Mouse (Mus musculus) heart, embryonic 15.5 days (tissue): ENCODE results near the gene Gm732. TPM values are rescaled to one million over a fixed set of nuclear protein-coding genes. Genes with fewer than 3 reads are reported as not detected.

Experiments used
- ATAC-seq: fragments of 200-750 bp; cut with Nextera tagmentation; replicated peaks from 2 replicates; pipeline ENCODE4 v1.8.0; 2017; ENCODE audit warnings: low read depth, moderate TSS enrichment; ENCODE audit not compliant: insufficient number of reproducible peaks, insufficient read depth, low FRiP score
- H3K27ac ChIP-seq: fragments of 300-500 bp; sonication (generic); 2 replicates; pipeline ENCODE4 v1.5.1; 2015; ENCODE audit warnings: mild to moderate bottlenecking, inconsistent platforms
- H3K27me3 ChIP-seq: fragments of 300-500 bp; sonication (generic); 2 replicates; pipeline ENCODE4 v1.6.1; 2015; ENCODE audit warnings: inconsistent platforms
- H3K36me3 ChIP-seq: fragments of 300-500 bp; sonication (generic); 2 replicates; pipeline ENCODE4 v1.6.1; 2015; ENCODE audit warnings: mild to moderate bottlenecking, inconsistent platforms
- H3K4me1 ChIP-seq: fragments of 300-500 bp; sonication (generic); replicated peaks from 2 replicates; pipeline ENCODE4 v1.6.1; 2015; ENCODE audit warnings: inconsistent platforms
- H3K4me2 ChIP-seq: fragments of 300-500 bp; sonication (generic); 2 replicates; pipeline ENCODE4 v1.6.1; 2015; ENCODE audit warnings: inconsistent platforms, mild to moderate bottlenecking, moderate library complexity
- H3K4me3 ChIP-seq: fragments of 300-500 bp; sonication (generic); 2 replicates; pipeline ENCODE4 v1.5.1; 2015; ENCODE audit warnings: mild to moderate bottlenecking, inconsistent platforms
- H3K9ac ChIP-seq: fragments of 300-500 bp; sonication (generic); 2 replicates; pipeline ENCODE4 v1.6.1; 2015; ENCODE audit warnings: mild to moderate bottlenecking, inconsistent platforms
- H3K9me3 ChIP-seq: fragments of 300-500 bp; sonication (generic); replicated peaks from 2 replicates; pipeline ENCODE4 v1.6.1; 2016; ENCODE audit warnings: inconsistent platforms
- WGBS: fragments of 180-500 bp; shearing (Covaris S2); methylation state at CpG from one replicate; pipeline ENCODE4 v1.1.7; 2015; ENCODE audit warnings: mixed read lengths; 5-methylcytosine and 5-hydroxymethylcytosine counted together
- polyA plus RNA-seq: library from polyadenylated mRNA; unstranded; fragments of >200 nt; fragmentation: Nextera tagmentation; extraction: Ambion mirVana; gene quantifications from 2 replicates; pipeline ENCODE4 v1.2.1, GENCODE M21; 2015

Gm732 gene
- polyA plus RNA-seq = not detected in 2 replicates

DNA sequence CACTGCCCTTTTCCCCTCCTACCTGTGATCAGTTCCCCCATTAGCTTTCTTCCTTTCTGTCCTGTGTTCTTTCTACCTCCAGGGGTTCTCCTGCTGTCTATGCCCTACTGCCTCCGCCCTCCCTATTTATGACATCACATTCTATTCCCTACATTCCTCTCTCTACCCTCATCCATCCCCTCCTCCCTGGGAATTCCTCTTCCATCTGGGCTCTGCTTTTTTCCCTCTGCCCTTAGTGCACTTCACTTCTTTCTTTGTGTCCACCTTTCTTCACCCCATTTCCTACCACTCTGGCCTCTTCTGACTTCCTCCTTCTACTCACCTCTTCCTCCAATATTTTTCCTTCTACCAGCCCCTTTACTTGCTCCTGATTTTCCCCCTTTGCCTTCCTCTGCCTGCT is at the start of gene Gm732:
Gm732 (minus strand) TSS at position 101 of the 400 bp plus-strand sequence.
- Histone ChIP-seq H3K27ac (no peak within 1 kb of the TSS), H3K27me3 (no peaks in the 10 kb centered on the region), H3K4me3 (no peak within 1 kb of the TSS), H3K4me2 (no peak within 1 kb of the TSS), H3K9me3 (no peaks in the 10 kb centered on the region), H3K36me3 (no peaks in the 10 kb centered on the region), H3K9ac (no peak within 1 kb of the TSS), H3K4me1 (no peaks in the 10 kb centered on the region)
- WGBS = 71% methylated on average over 1 of the region's 1 CpGs
- no peak for ATAC-seq

Other genes with a start within 250 kb of the Gm732 start
- gene Tent5d, start 155.9 kb downstream of the Gm732 start, polyA plus RNA-seq = 1.2 and 1.4 TPM in 2 replicates
- 10.9 and 12.9 TPM in 2 replicates for gene 2610002M06Rik, start 132.1 kb downstream of the Gm732 start, polyA plus RNA-seq